Mouse (Mus musculus) c-Kit-positive CD71-positive TER-119-negative erythroid progenitor cells, embryonic 14.5 days (primary cell): ENCODE results near the gene Shank1.

Experiments
- DNase-seq: peaks from one replicate; pipeline ENCODE4 v3.0.0-alpha.2; 2013; ENCODE audit warnings: low read depth

Gene Shank1

GRCm38 (mm10) chr7:44341119-44341518, 31.1 kb downstream of the Shank1 start:
- DNase-seq: no peak

DNA sequence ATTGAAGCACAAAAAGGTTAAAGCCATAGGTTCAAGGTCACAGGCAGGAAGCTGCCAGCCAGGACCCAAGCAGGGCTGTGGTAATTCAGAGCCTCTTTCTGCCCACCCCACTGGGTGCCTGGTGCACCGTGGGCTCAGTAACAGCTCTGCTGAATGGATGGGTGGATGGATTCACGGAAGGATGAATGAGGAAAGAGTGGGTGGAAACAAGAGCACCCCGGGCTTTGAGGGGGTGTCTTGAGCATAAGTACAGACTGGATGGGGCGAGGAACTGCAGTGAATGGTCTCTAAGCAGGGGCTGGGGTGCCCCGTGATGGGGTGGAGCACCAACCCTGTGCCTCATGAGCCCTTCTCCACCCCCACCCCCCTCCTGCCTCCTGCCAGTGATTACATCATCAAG, 31.7 kb downstream of the Shank1 start:
- DNase-seq: no peak

GRCm38 (mm10) chr7:44343459-44344015, 33.5 kb downstream of the Shank1 start:
- no peak for DNase-seq

GRCm38 (mm10) chr7:44344622-44345021, 34.6 kb downstream of the Shank1 start:
- no peak for DNase-seq

GRCm38 (mm10) chr7:44349043-44349442, 39.0 kb downstream of the Shank1 start:
- DNase-seq: no peak

DNA sequence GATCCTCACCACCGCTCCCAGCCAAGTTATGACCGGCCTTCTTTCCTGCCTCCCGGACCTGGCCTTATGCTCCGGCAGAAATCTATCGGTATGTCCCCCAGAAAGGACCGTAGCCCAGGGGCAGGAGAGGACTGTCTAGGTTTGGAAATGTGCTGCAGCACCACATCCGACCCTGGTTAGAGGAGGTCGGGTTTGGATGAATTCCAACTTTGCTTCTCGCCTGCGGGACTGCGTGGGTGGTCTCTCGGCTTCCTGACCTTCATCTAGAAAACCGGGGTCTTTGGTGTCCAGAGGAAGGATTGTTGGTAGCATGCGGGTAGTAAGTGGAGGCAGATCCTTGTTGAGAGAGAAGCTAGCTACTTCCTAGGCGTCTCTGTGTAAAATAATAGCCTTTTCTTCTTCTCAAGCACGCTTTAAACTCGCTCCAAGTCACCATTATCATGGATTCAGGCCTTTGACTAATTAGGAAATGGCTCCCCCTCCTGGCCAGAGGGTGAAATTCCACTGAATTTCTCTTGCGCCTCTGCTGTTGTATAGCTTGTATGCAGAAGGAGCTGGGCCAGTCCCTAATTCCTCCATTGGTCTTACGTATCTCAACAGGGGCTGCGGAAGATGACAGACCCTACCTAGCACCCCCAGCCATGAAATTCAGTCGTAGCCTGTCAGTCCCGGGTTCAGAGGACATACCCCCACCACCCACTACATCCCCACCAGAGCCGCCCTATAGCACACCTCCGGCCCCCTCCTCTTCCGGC, 41.1 kb downstream of the Shank1 start:
- DNase-seq: peak; percentile 80

DNA sequence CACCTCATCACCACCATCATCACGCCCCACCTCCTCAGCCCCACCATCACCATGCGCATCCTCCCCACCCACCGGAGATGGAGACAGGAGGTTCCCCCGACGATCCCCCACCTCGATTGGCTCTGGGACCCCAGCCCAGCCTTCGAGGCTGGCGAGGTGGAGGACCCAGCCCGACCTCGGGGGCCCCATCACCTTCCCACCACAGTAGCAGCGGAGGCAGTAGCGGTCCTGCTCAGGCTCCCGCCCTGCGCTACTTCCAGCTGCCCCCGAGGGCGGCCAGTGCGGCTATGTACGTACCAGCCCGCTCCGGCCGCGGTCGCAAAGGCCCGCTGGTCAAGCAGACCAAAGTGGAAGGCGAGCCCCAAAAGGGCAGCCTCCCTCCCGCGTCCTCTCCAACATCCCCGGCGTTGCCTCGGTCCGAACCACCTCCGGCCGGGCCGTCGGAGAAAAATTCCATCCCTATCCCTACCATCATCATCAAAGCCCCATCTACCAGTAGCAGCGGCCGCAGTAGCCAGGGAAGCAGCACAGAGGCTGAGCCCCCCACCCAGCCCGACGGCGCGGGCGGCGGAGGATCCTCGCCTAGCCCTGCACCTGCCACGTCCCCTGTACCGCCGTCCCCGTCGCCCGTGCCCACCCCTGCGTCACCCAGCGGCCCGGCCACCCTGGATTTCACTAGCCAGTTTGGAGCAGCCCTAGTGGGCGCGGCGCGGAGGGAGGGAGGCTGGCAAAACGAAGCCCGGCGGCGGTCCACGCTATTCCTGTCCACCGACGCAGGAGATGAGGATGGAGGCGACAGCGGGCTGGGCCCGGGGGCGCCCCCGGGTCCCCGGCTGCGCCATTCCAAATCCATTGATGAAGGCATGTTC, 42.1 kb downstream of the Shank1 start:
- DNase-seq: no peak

- no peak for DNase-seq
Measured at GRCm38 (mm10) chr7:44352750-44353600, 42.9 kb downstream of the Shank1 start.

GRCm38 (mm10) chr7:44353601-44354340, 43.7 kb downstream of the Shank1 start:
- no peak for DNase-seq

GRCm38 (mm10) chr7:44355411-44355810, 45.4 kb downstream of the Shank1 start:
- no peak for DNase-seq

DNA sequence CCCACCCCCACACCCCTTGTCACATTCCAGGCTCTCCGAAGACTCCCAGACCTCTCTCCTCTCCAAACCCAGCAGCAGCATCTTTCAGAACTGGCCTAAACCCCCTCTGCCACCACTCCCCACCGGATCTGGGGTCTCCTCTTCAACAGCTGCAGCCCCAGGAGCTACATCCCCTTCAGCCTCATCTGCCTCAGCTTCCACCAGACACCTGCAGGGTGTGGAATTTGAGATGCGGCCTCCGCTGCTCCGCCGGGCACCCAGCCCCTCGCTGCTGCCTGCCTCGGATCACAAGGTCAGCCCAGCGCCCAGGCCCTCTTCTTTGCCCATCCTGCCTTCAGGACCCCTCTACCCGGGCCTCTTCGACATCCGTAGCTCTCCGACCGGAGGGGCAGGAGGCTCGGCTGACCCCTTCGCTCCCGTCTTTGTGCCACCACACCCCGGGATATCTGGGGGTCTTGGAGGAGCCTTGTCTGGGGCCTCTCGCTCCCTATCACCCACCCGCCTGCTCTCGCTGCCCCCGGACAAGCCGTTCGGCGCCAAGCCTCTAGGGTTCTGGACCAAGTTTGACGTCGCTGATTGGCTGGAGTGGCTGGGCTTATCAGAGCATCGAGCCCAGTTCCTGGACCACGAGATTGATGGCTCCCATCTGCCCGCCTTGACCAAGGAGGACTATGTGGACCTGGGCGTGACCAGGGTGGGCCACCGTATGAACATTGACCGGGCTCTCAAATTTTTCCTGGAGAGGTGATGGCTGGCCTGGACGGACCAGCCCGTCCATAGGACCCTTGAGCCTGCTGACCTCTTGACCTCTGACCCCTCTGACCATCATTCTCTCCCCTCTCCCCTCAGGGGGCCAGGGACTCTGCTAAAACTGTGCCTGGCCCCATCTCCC, 46.8 kb downstream of the Shank1 start:
- no peak for DNase-seq

DNA sequence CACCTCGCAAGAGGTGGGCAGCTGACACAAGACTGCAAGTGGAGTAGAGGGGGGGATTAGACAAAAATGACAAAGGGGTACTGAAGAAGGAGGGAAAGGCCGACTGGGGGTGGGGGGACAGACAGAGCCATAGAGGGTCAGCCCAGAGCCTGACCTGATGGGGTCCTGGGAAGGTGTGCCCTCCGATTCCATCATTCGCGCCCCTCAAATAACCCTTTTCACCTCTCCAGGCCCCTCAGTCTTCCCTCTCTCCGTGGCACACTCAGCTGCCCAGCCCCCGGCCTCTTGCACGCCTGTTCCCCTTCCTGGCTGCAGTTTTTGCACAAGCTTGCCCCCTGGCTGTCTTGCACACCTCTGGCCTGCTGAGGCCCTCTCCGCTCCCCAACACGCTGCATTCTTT, 47.5 kb downstream of the Shank1 start:
- no peak for DNase-seq

DNA sequence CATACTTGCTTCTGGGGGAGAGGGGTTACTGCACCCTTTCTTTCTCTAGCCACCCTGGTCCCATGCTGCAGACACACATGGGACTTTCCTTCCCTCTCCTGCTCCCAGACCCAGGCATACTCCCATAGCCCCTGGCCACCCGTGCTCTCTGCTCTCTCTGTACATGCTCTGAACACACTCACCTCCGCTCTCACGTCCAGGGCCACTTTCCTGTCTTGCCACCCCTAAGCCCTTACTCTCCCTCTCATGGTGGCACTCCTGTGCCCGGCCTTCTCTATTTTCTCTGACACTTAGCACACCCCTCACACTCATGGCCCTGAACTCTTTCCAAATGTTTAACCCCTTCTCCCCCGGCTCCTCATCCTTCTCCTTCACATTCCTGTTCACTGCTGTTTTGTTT, 48.0 kb downstream of the Shank1 start:
- DNase-seq: no peak

- DNase-seq: no peak
Measured at GRCm38 (mm10) chr7:44358886-44359654, 49.0 kb downstream of the Shank1 start.

DNA sequence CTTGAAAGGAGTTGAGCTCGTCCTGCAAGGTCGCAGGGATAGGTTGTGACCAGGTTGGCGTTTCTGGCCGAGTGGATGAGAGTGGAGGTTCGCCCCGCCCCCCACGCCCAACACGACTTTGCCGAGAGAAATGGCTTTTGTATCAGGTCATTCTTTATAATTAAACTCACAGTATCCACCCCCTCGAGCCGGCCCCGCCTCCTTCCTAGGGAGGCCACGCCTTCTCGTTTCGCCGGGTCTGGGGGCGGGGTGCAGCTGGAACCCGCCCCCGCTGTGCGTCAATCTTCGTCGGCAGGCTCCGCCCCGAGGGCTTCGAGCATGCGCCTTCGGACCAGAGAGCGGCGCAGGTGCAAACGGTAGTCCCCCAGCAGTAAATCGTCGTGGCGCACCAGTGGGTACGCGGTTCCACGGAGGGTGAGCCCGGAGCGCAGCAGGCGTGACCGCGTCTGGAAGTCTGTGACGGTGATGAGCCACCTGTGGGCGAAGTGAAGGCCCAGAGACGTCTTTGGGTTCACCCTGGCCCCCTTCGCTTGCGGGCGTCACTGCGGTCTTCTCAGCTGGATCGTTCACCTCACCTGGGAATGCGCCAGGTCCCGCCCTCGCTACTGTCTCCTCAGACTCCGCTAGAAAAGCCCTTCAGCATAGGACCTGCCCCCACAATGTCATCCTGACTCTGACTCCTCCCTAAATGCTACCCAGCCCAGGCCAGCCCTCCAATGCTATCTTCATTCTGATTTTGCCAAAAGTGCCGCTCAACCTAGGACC, 50.0 kb downstream of the Shank1 start:
- peak; percentile 70 for DNase-seq

GRCm38 (mm10) chr7:44360792-44361301, 50.8 kb downstream of the Shank1 start:
- no peak for DNase-seq

- no peak for DNase-seq
Measured at GRCm38 (mm10) chr7:44372678-44373077, 62.6 kb downstream of the Shank1 start.

DNA sequence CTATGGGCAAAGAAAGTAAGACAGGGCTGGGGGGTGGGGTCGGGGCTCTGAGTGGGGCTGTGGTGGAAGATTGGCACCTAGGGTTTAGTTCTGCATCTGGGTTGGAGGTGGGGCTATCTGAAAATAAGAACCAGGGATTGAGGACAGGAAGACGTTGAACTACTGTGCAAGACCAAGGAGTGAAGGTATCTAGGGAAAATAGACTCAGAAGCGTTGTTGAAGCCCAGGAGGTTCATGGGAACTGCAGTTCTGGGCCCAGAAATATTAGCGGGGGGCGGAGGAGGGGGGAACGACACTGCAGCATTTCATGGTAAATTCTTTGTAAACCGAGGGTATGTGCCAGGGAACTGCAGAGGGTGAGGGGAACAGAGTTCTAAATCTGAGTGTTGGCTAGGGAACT, 63.4 kb downstream of the Shank1 start:
- DNase-seq: no peak
